In genomic region chr10:80695186-80695585, GRCm38 (mm10) we compare ENCODE assay signal across 7 mouse cellular contexts. TPM values are rescaled to one million over a fixed set of nuclear protein-coding genes. Genes with fewer than 3 reads are reported as not detected.
DNase-seq lines count a peak whose midpoint lies in the region; ATAC-seq and TF ChIP-seq lines count a peak whose summit lies in the region.

No protein-coding gene starts in this region.

- intact Hi-C loops in left cerebral cortex, postnatal 4 days (cut with DNase I): no loop called here

- ATAC-seq in G1E (ENCODE audit: extremely low read depth, insufficient number of reproducible peaks, low FRiP score, poor library complexity, severe bottlenecking): peak; percentile 66

- peaks cover 99% of the 10 kb centered on the region for H3K4me1 ChIP-seq in G1E (ENCODE audit: insufficient read depth, low read depth, low read length)
- peaks cover 68% of the 10 kb centered on the region for H3K4me1 ChIP-seq in bone marrow macrophage, adult 2 months (ENCODE audit: control insufficient read depth, insufficient read depth, low read length)

- peak overlapping the region; percentile 63; the same call in 1 of the 2 replicates for H3K4me3 ChIP-seq in G1E (ENCODE audit: low read depth, low read length)
- peak overlapping the region; percentile 34; the same call in 1 of the 2 replicates for H3K4me3 ChIP-seq in bone marrow macrophage, adult 2 months (ENCODE audit: insufficient read depth, low read length)

- peak overlapping the region; percentile 97 for H3K27ac ChIP-seq in bone marrow macrophage, adult 2 months (ENCODE audit: insufficient read depth, low read depth, low read length)

- H3K27me3 ChIP-seq in G1E (ENCODE audit: insufficient read depth, low read length): no peaks in the 10 kb centered on the region

- no peaks in the 10 kb centered on the region for H3K9me3 ChIP-seq in G1E (replicated peaks)

- peaks cover 89% of the 10 kb centered on the region for H3K36me3 ChIP-seq in G1E (replicated peaks)

- peak; percentile 72 for DNase-seq in G1E (ENCODE audit: low spot score)
- peak; percentile 63 for DNase-seq in kidney, adult 9 months
- peak; percentile 63 for DNase-seq in lung, postnatal 14 days
- peak; percentile 79 to 92 for DNase-seq in thymus, adult 18-20 months
- DNase-seq in ovary, adult 18-20 months (ENCODE audit: low spot score): no peak
- no peak for DNase-seq in left cerebral cortex, postnatal 4 days

- no peak for TF ChIP-seq CTCF in G1E (IDR thresholded peaks at IDR 0.05; ENCODE audit: low read depth, low read length)
- TF ChIP-seq CTCF in bone marrow macrophage, adult 2 months (IDR thresholded peaks at IDR 0.05; ENCODE audit: low read depth, low read length): no peak

- no peak for TF ChIP-seq POLR2A in bone marrow macrophage, adult 2 months (IDR thresholded peaks at IDR 0.05; ENCODE audit: borderline replicate concordance, low read depth, low read length)

RNA-seq across cellular contexts. Expression of gene Mob3a, which starts 6.6 kb away (rescaled TPM):
- total RNA-seq in G1E (2014; fragmentation: Nextera tagmentation): 44.4 and 52.8 TPM in 2 replicates
- 53.8 and 61.8 TPM in 2 replicates for total RNA-seq in G1E (2017)
- polyA plus RNA-seq in G1E (2012): 45.8 and 54.2 TPM in 2 replicates
- polyA plus RNA-seq in bone marrow macrophage, adult 2 months (2012; ENCODE audit: insufficient read depth, insufficient read length, missing spikeins): 53.3 and 53.8 TPM in 2 replicates
- total RNA-seq in left cerebral cortex, postnatal 4 days (2021): 10 to 100 TPM; 52.0 to 52.1 TPM

RNA-seq across cellular contexts. Expression of gene Izumo4, which starts 6.8 kb away (rescaled TPM):
- total RNA-seq in G1E (2014; fragmentation: Nextera tagmentation) (2.3 and 7.4 TPM in 2 replicates), G1E (2017) (5.9 and 10.3 TPM in 2 replicates)
- 7.5 and 8.2 TPM in 2 replicates for polyA plus RNA-seq in G1E (2012)
- 11.0 and 25.2 TPM in 2 replicates for polyA plus RNA-seq in bone marrow macrophage, adult 2 months (2012; ENCODE audit: insufficient read depth, insufficient read length, missing spikeins)
- total RNA-seq in left cerebral cortex, postnatal 4 days (2021): 10 to 100 TPM; 46.3 to 53.6 TPM

RNA-seq across cellular contexts. Expression of gene Mknk2, which starts 17.3 kb away (rescaled TPM):
- total RNA-seq in G1E (2014; fragmentation: Nextera tagmentation) (127 and 140 TPM in 2 replicates), G1E (2017) (70.4 and 72.2 TPM in 2 replicates)
- 455 and 521 TPM in 2 replicates for polyA plus RNA-seq in G1E (2012)
- polyA plus RNA-seq in bone marrow macrophage, adult 2 months (2012; ENCODE audit: insufficient read depth, insufficient read length, missing spikeins): 107 and 117 TPM in 2 replicates
- total RNA-seq in left cerebral cortex, postnatal 4 days (2021): 10 to 100 TPM; 61.6 to 67.1 TPM

RNA-seq across cellular contexts. Expression of gene Btbd2, which starts 38.3 kb away (rescaled TPM):
- total RNA-seq in G1E (2014; fragmentation: Nextera tagmentation) (11.1 and 19.7 TPM in 2 replicates), G1E (2017) (17.9 and 19.2 TPM in 2 replicates)
- 96.3 and 102 TPM in 2 replicates for polyA plus RNA-seq in G1E (2012)
- 20.9 and 22.7 TPM in 2 replicates for polyA plus RNA-seq in bone marrow macrophage, adult 2 months (2012; ENCODE audit: insufficient read depth, insufficient read length, missing spikeins)
- total RNA-seq in left cerebral cortex, postnatal 4 days (2021): 10 to 100 TPM; 80.9 to 83.2 TPM

RNA-seq across cellular contexts. Expression of gene Ap3d1, which starts 46.9 kb away (rescaled TPM):
- total RNA-seq in G1E (2014; fragmentation: Nextera tagmentation): 121 and 133 TPM in 2 replicates
- total RNA-seq in G1E (2017): 72.3 and 88.3 TPM in 2 replicates
- 37.4 and 39.4 TPM in 2 replicates for polyA plus RNA-seq in G1E (2012)
- 121 and 129 TPM in 2 replicates for polyA plus RNA-seq in bone marrow macrophage, adult 2 months (2012; ENCODE audit: insufficient read depth, insufficient read length, missing spikeins)
- 100 to 1,000 TPM; 142 to 145 TPM for total RNA-seq in left cerebral cortex, postnatal 4 days (2021)

Comparison
In these comparisons a context has a peak if more than half of its experiments do, and no peak if none do; other contexts are left out.
1. DNase-seq: peak in G1E (single experiment), kidney, adult 9 months (single experiment), lung, postnatal 14 days (single experiment) and thymus, adult 18-20 months (2 of 2); none in ovary, adult 18-20 months (single experiment) and left cerebral cortex, postnatal 4 days (single experiment).
2. RNA of gene Izumo4, which starts 6.8 kb away (total RNA-seq): 46.3 to 53.6 TPM in left cerebral cortex, postnatal 4 days; 2.3 to 10.3 TPM in G1E; every median in the first group is over 4 times any median in the second.